Mouse (Mus musculus): ENCODE data around the gene Safb.

Safb gene

GRCm38 (mm10) chr17:56560131-56560530, 24.5 kb upstream of the Safb start:
- peak in 1 of 2 experiments; percentile 45 for DNase-seq (ENCODE audit: inconsistent age in 2 of 2, low spot score in 1 of 2)

- peak; percentile 68 to 77 for DNase-seq (ENCODE audit: inconsistent age in 2 of 2, low spot score in 1 of 2)
These were observed 22.8 kb upstream of the Safb start for GRCm38 (mm10) chr17:56561866-56562265.

GRCm38 (mm10) chr17:56566293-56566692, 18.3 kb upstream of the Safb start:
- no peak for DNase-seq (ENCODE audit: inconsistent age in 2 of 2, low spot score in 1 of 2)

- peak; percentile 62 to 64 for DNase-seq (ENCODE audit: inconsistent age in 2 of 2, low spot score in 1 of 2)
These were observed 17.7 kb upstream of the Safb start for GRCm38 (mm10) chr17:56566918-56567317.

GRCm38 (mm10) chr17:56567370-56567769, 17.3 kb upstream of the Safb start:
- DNase-seq (ENCODE audit: inconsistent age in 2 of 2, low spot score in 1 of 2) = peak; percentile 51 to 67

GRCm38 (mm10) chr17:56570287-56570686, 14.3 kb upstream of the Safb start:
- DNase-seq (ENCODE audit: inconsistent age in 2 of 2, low spot score in 1 of 2) = no peak

GRCm38 (mm10) chr17:56572154-56572553, 12.5 kb upstream of the Safb start:
- DNase-seq (ENCODE audit: inconsistent age in 2 of 2, low spot score in 1 of 2) = no peak

GRCm38 (mm10) chr17:56572939-56573338, 11.7 kb upstream of the Safb start:
- DNase-seq (ENCODE audit: inconsistent age in 2 of 2, low spot score in 1 of 2) = no peak

GRCm38 (mm10) chr17:56583071-56583470, 1.6 kb upstream of the Safb start:
- DNase-seq (ENCODE audit: inconsistent age in 2 of 2, low spot score in 1 of 2) = no peak

GRCm38 (mm10) chr17:56583611-56584256, 891 bp upstream of the Safb start:
- peak; percentile 71 to 88 for DNase-seq (ENCODE audit: inconsistent age in 2 of 2, low spot score in 1 of 2)

- no peak for DNase-seq (ENCODE audit: inconsistent age in 2 of 2, low spot score in 1 of 2)
These were observed 671 bp downstream of the Safb start for GRCm38 (mm10) chr17:56585171-56585821.

- no peak for DNase-seq (ENCODE audit: inconsistent age in 2 of 2, low spot score in 1 of 2)
These were observed 3.1 kb downstream of the Safb start for GRCm38 (mm10) chr17:56587773-56588172.

- DNase-seq (ENCODE audit: inconsistent age in 2 of 2, low spot score in 1 of 2) = peak in 1 of 2 experiments; percentile 72
These were observed 4.3 kb downstream of the Safb start for GRCm38 (mm10) chr17:56588921-56589320.

GRCm38 (mm10) chr17:56592553-56592952, 7.9 kb downstream of the Safb start:
- no peak for DNase-seq (ENCODE audit: inconsistent age in 2 of 2, low spot score in 1 of 2)

- DNase-seq (ENCODE audit: inconsistent age in 2 of 2, low spot score in 1 of 2) = no peak
These were observed 9.1 kb downstream of the Safb start for GRCm38 (mm10) chr17:56593527-56594271.

GRCm38 (mm10) chr17:56603186-56604069, 18.8 kb downstream of the Safb start:
- DNase-seq (ENCODE audit: inconsistent age in 2 of 2, low spot score in 1 of 2) = peak in 1 of 2 experiments; percentile 74

GRCm38 (mm10) chr17:56604070-56604380, 19.4 kb downstream of the Safb start:
- DNase-seq (ENCODE audit: inconsistent age in 2 of 2, low spot score in 1 of 2) = peak in 1 of 2 experiments; percentile 56

- DNase-seq (ENCODE audit: inconsistent age in 2 of 2, low spot score in 1 of 2) = no peak
These were observed 19.8 kb downstream of the Safb start for GRCm38 (mm10) chr17:56604422-56604821.

GRCm38 (mm10) chr17:56605431-56605830, 20.8 kb downstream of the Safb start:
- DNase-seq (ENCODE audit: inconsistent age in 2 of 2, low spot score in 1 of 2) = no peak

GRCm38 (mm10) chr17:56607521-56608062, 23.0 kb downstream of the Safb start:
- DNase-seq (ENCODE audit: inconsistent age in 2 of 2, low spot score in 1 of 2) = no peak

- DNase-seq (ENCODE audit: inconsistent age in 2 of 2, low spot score in 1 of 2) = peak in 1 of 2 experiments; percentile 68
These were observed 24.1 kb downstream of the Safb start for GRCm38 (mm10) chr17:56608699-56609098.

Data from adrenal gland, adult (tissue).